Mouse (Mus musculus) bone marrow, adult 2 months (tissue): ENCODE results near the gene Me1.

Source experiments
- CTCF ChIP-seq: fragments of 200-500 bp; IDR thresholded peaks from 2 replicates; pipeline ENCODE4 v1.5.1; 2011; ENCODE audit warnings: low read length, control low read depth; ENCODE audit not compliant: control insufficient read depth, insufficient read depth
- POLR2A ChIP-seq: fragments of 200-500 bp; IDR thresholded peaks from 2 replicates; pipeline ENCODE4 v1.6.1; 2011; ENCODE audit warnings: low read depth, mild to moderate bottlenecking, control low read depth, low read length, borderline replicate concordance; ENCODE audit not compliant: control insufficient read depth

- no peak for TF ChIP-seq CTCF
- TF ChIP-seq POLR2A, result no peak
These were observed 3.1 kb downstream of the Me1 start for GRCm38 (mm10) chr9:86692676-86693075.
